8 mouse cellular contexts compared by ENCODE assay signal in the genomic region with DNA sequence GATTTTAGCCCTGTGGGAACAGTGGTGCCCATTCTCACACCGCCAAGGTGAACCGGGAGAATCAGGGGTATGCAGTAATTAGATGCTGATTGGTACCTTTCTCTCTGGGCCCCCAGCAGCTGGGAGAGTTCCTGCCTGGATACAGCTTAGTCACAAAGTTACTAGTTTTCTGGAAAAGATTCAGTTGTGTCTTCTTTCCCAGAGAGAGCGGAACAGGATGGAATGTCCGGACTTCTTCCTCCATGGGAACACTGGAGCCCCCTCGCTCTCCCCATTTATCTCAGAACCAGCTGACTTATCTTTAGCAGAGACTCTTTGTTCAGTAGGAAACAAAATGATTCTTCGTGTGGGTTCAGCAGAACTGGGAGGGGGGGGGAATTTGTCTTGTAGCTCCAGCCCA. TPM values are rescaled to one million over a fixed set of nuclear protein-coding genes. Genes with fewer than 3 reads are reported as not detected.
DNase-seq lines count a peak whose midpoint lies in the region; ATAC-seq and TF ChIP-seq lines count a peak whose summit lies in the region.

No protein-coding gene starts in this region.

- TF ChIP-seq CTCF in lung, adult 2 months (IDR thresholded peaks at IDR 0.05; ENCODE audit: insufficient read depth, low read length), result no peak

- H3K27ac ChIP-seq in embryonic facial prominence, embryonic 11.5 days (replicated peaks; ENCODE audit: low read depth, low read length), result no peak overlapping the region
- no peak overlapping the region for H3K27ac ChIP-seq in intestine, embryonic 16.5 days (ENCODE audit: low read length)
- H3K27ac ChIP-seq in neural tube, embryonic 15.5 days (replicated peaks), result 0 out of 2 replicates have a peak overlapping the region, but pooled peaks have one; percentile 70

- no peak for DNase-seq in lung, adult 2 months
- DNase-seq in lung, postnatal 36 days, result no peak
- DNase-seq in embryonic facial prominence, embryonic 11.5 days (ENCODE audit: low spot score), result no peak
- no peak for DNase-seq in layer of hippocampus, adult 18-20 months (ENCODE audit: low spot score in 2 of 2)
- DNase-seq in lung, adult 18-20 months, result no peak

- H3K27me3 ChIP-seq in embryonic facial prominence, embryonic 11.5 days (ENCODE audit: control insufficient read depth, insufficient read depth, low read length), result 0 out of 2 replicates have a peak, but pooled peaks cover 4% of the 10 kb centered on the region
- no peaks in the 10 kb centered on the region for H3K27me3 ChIP-seq in intestine, embryonic 16.5 days (replicated peaks; ENCODE audit: control insufficient read depth, insufficient read depth, low read length)
- no peaks in the 10 kb centered on the region for H3K27me3 ChIP-seq in neural tube, embryonic 15.5 days (replicated peaks)

- peak overlapping the region; percentile 67 for H3K4me3 ChIP-seq in lung, adult 2 months (replicated peaks; ENCODE audit: extremely low read depth, low read depth, low read length)
- peak overlapping the region; percentile 71 for H3K4me3 ChIP-seq in embryonic facial prominence, embryonic 11.5 days (ENCODE audit: low read depth, low read length)
- peak overlapping the region; percentile 87 for H3K4me3 ChIP-seq in intestine, embryonic 16.5 days (ENCODE audit: low read length)
- H3K4me3 ChIP-seq in neural tube, embryonic 15.5 days (replicated peaks), result peak overlapping the region; percentile 76

- no peaks in the 10 kb centered on the region for H3K36me3 ChIP-seq in embryonic facial prominence, embryonic 11.5 days (replicated peaks; ENCODE audit: control insufficient read depth, insufficient read depth, low read depth, low read length)
- no peaks in the 10 kb centered on the region for H3K36me3 ChIP-seq in intestine, embryonic 16.5 days (ENCODE audit: control insufficient read depth, insufficient read depth, low read length)
- peaks cover 4% of the 10 kb centered on the region; the same call in 1 of the 2 replicates for H3K36me3 ChIP-seq in neural tube, embryonic 15.5 days

- peaks cover 7% of the 10 kb centered on the region; the same call in 1 of the 2 replicates for H3K4me1 ChIP-seq in lung, adult 2 months (ENCODE audit: control insufficient read depth, insufficient read depth, low read length)
- H3K4me1 ChIP-seq in embryonic facial prominence, embryonic 11.5 days (ENCODE audit: control insufficient read depth, insufficient read depth, low read length), result no peaks in the 10 kb centered on the region
- peaks cover 11% of the 10 kb centered on the region for H3K4me1 ChIP-seq in intestine, embryonic 16.5 days (ENCODE audit: control insufficient read depth, insufficient read depth, low read length)
- peaks cover 18% of the 10 kb centered on the region for H3K4me1 ChIP-seq in neural tube, embryonic 15.5 days

- no peak for TF ChIP-seq POLR2A in lung, adult 2 months (IDR thresholded peaks at IDR 0.05; ENCODE audit: borderline replicate concordance, extremely low read depth, low read depth, low read length)

- H3K9ac ChIP-seq in embryonic facial prominence, embryonic 11.5 days (replicated peaks; ENCODE audit: low read length), result peak overlapping the region; percentile 79
- peak overlapping the region; percentile 89 for H3K9ac ChIP-seq in intestine, embryonic 16.5 days (ENCODE audit: low read depth, low read length)
- H3K9ac ChIP-seq in neural tube, embryonic 15.5 days (replicated peaks), result peak overlapping the region; percentile 78

- WGBS in lung, adult 2 months, result 19% methylated on average over 6 of the region's 6 CpGs
- 14% methylated on average over 6 of the region's 6 CpGs for WGBS in embryonic facial prominence, embryonic 11.5 days
- 11% methylated on average over 6 of the region's 6 CpGs for WGBS in intestine, embryonic 16.5 days
- 8% methylated on average over 6 of the region's 6 CpGs for WGBS in neural tube, embryonic 15.5 days

- no peak; the same call in 1 of the 2 replicates for ATAC-seq in embryonic facial prominence, embryonic 11.5 days (replicated peaks; ENCODE audit: insufficient number of reproducible peaks, low FRiP score, low TSS enrichment, low read depth)
- ATAC-seq in intestine, embryonic 16.5 days, result no peak
- no peak; the same call in 1 of the 2 replicates for ATAC-seq in neural tube, embryonic 15.5 days (ENCODE audit: low FRiP score)
- ATAC-seq in inflammation-experienced regulatory T-cells, adult 6 months, result no peak

- H3K4me2 ChIP-seq in embryonic facial prominence, embryonic 11.5 days (ENCODE audit: low read depth, low read length), result peak overlapping the region; percentile 91
- peak overlapping the region; percentile 63 for H3K4me2 ChIP-seq in intestine, embryonic 16.5 days (ENCODE audit: low read depth, low read length)
- peak overlapping the region; percentile 70 for H3K4me2 ChIP-seq in neural tube, embryonic 15.5 days

- no peaks in the 10 kb centered on the region for H3K9me3 ChIP-seq in embryonic facial prominence, embryonic 11.5 days (replicated peaks; ENCODE audit: control insufficient read depth, low read length)
- no peaks in the 10 kb centered on the region for H3K9me3 ChIP-seq in intestine, embryonic 16.5 days (ENCODE audit: control insufficient read depth, low read length)
- no peaks in the 10 kb centered on the region for H3K9me3 ChIP-seq in neural tube, embryonic 15.5 days (replicated peaks)

RNA-seq across cellular contexts. Expression of a gene that starts 0.7 kb away (rescaled TPM):
- polyA plus RNA-seq in lung, adult 2 months (2012; rRNA removed), result 28.9 and 47.8 TPM in 2 replicates
- polyA plus RNA-seq in embryonic facial prominence, embryonic 11.5 days (2014; fragmentation: Nextera tagmentation; extraction: Ambion mirVana), result 6.5 and 8.1 TPM in 2 replicates
- 11.5 and 12.2 TPM in 2 replicates for polyA plus RNA-seq in intestine, embryonic 16.5 days (2015; fragmentation: Nextera tagmentation; extraction: Ambion mirVana)
- polyA plus RNA-seq in neural tube, embryonic 15.5 days (2015; fragmentation: Nextera tagmentation; extraction: Ambion mirVana), result 16.5 and 17.4 TPM in 2 replicates
- polyA plus RNA-seq in inflammation-experienced regulatory T-cells, adult 6 months (2017; shearing (Covaris generic)), result 1 to 10 TPM; 6.8 to 8.0 (median 7.1) TPM
- total RNA-seq in layer of hippocampus, adult 18-20 months (2021), result 1 to 10 TPM; 8.1 to 8.6 TPM

RNA-seq across cellular contexts. Expression of a gene that starts 22.4 kb away (rescaled TPM):
- polyA plus RNA-seq in lung, adult 2 months (2012; rRNA removed), result 155 and 180 TPM in 2 replicates
- polyA plus RNA-seq in embryonic facial prominence, embryonic 11.5 days (2014; fragmentation: Nextera tagmentation; extraction: Ambion mirVana), result 321 and 363 TPM in 2 replicates
- 248 and 262 TPM in 2 replicates for polyA plus RNA-seq in intestine, embryonic 16.5 days (2015; fragmentation: Nextera tagmentation; extraction: Ambion mirVana)
- polyA plus RNA-seq in neural tube, embryonic 15.5 days (2015; fragmentation: Nextera tagmentation; extraction: Ambion mirVana), result 104 and 158 TPM in 2 replicates
- 100 to 1,000 TPM; 181 to 242 (median 218) TPM for polyA plus RNA-seq in inflammation-experienced regulatory T-cells, adult 6 months (2017; shearing (Covaris generic))
- total RNA-seq in layer of hippocampus, adult 18-20 months (2021), result 100 to 1,000 TPM; 151 to 155 TPM

RNA-seq across cellular contexts. Expression of a gene that starts 47.4 kb away (rescaled TPM):
- polyA plus RNA-seq in lung, adult 2 months (2012; rRNA removed), result 70.9 and 78.1 TPM in 2 replicates
- polyA plus RNA-seq in embryonic facial prominence, embryonic 11.5 days (2014; fragmentation: Nextera tagmentation; extraction: Ambion mirVana), result 142 and 143 TPM in 2 replicates
- polyA plus RNA-seq in intestine, embryonic 16.5 days (2015; fragmentation: Nextera tagmentation; extraction: Ambion mirVana), result 124 and 125 TPM in 2 replicates
- 121 and 127 TPM in 2 replicates for polyA plus RNA-seq in neural tube, embryonic 15.5 days (2015; fragmentation: Nextera tagmentation; extraction: Ambion mirVana)
- polyA plus RNA-seq in inflammation-experienced regulatory T-cells, adult 6 months (2017; shearing (Covaris generic)), result 10 to 100 TPM; 37.4 to 55.0 (median 43.9) TPM
- 10 to 100 TPM; 88.3 to 89.2 TPM for total RNA-seq in layer of hippocampus, adult 18-20 months (2021)

RNA-seq across cellular contexts. Expression of a gene that starts 47.9 kb away (rescaled TPM):
- polyA plus RNA-seq in lung, adult 2 months (2012; rRNA removed), result 58.5 and 67.8 TPM in 2 replicates
- polyA plus RNA-seq in embryonic facial prominence, embryonic 11.5 days (2014; fragmentation: Nextera tagmentation; extraction: Ambion mirVana), result 3.1 TPM in 1 of 2 replicates, not detected in the other
- 5.8 and 7.1 TPM in 2 replicates for polyA plus RNA-seq in intestine, embryonic 16.5 days (2015; fragmentation: Nextera tagmentation; extraction: Ambion mirVana)
- 3.5 TPM in 1 of 2 replicates, not detected in the other for polyA plus RNA-seq in neural tube, embryonic 15.5 days (2015; fragmentation: Nextera tagmentation; extraction: Ambion mirVana)
- polyA plus RNA-seq in inflammation-experienced regulatory T-cells, adult 6 months (2017; shearing (Covaris generic)), result 10 to 100 TPM; 10.8 to 14.1 (median 11.8) TPM
- 10 to 100 TPM in 1 of 2 experiments, not detected in 1; 10.7 TPM for total RNA-seq in layer of hippocampus, adult 18-20 months (2021)
